Mouse (Mus musculus) hindbrain, embryonic 13.5 days (tissue): ENCODE measurements around the gene Cfap70. TPM values are rescaled to one million over a fixed set of nuclear protein-coding genes. Genes with fewer than 3 reads are reported as not detected.

Source experiments
- ATAC-seq: fragments of 200-750 bp; cut with Nextera tagmentation; 2 replicates; pipeline ENCODE4 v1.8.0; 2017; ENCODE audit warnings: moderate TSS enrichment; ENCODE audit not compliant: low FRiP score
- H3K27ac ChIP-seq: fragments of 300-500 bp; sonication (generic); 2 replicates; pipeline ENCODE4 v1.5.1; 2015; ENCODE audit warnings: inconsistent platforms, mild to moderate bottlenecking, moderate library complexity
- H3K27me3 ChIP-seq: fragments of 300-500 bp; sonication (generic); 2 replicates; pipeline ENCODE4 v1.6.1; 2015; ENCODE audit warnings: mild to moderate bottlenecking, inconsistent platforms
- H3K36me3 ChIP-seq: fragments of 300-500 bp; sonication (generic); 2 replicates; pipeline ENCODE4 v1.6.1; 2015; ENCODE audit warnings: mild to moderate bottlenecking, inconsistent platforms
- H3K4me1 ChIP-seq: fragments of 300-500 bp; sonication (generic); replicated peaks from 2 replicates; pipeline ENCODE4 v1.6.1; 2015; ENCODE audit warnings: inconsistent platforms
- H3K4me2 ChIP-seq: fragments of 300-500 bp; sonication (generic); 2 replicates; pipeline ENCODE4 v1.6.1; 2015; ENCODE audit warnings: inconsistent platforms, mild to moderate bottlenecking, moderate library complexity
- H3K4me3 ChIP-seq: fragments of 300-500 bp; sonication (generic); 2 replicates; pipeline ENCODE4 v1.5.1; 2015; ENCODE audit warnings: mild to moderate bottlenecking, inconsistent platforms
- H3K9ac ChIP-seq: fragments of 300-500 bp; sonication (generic); 2 replicates; pipeline ENCODE4 v1.6.1; 2015; ENCODE audit warnings: mild to moderate bottlenecking, inconsistent platforms
- H3K9me3 ChIP-seq: fragments of 300-500 bp; sonication (generic); 2 replicates; pipeline ENCODE4 v1.6.1; 2016; ENCODE audit warnings: inconsistent platforms
- WGBS: fragments of 180-500 bp; shearing (Covaris S2); methylation state at CpG from one replicate; pipeline ENCODE4 v1.1.7; 2015; 5-methylcytosine and 5-hydroxymethylcytosine counted together
- polyA plus RNA-seq: library from polyadenylated mRNA; unstranded; fragments of >200 nt; fragmentation: Nextera tagmentation; extraction: Ambion mirVana; gene quantifications from 2 replicates; pipeline ENCODE4 v1.2.1, GENCODE M21; 2015

Gene Cfap70
- polyA plus RNA-seq, 1 experiment from 2014 or later: 2.2 TPM

DNA sequence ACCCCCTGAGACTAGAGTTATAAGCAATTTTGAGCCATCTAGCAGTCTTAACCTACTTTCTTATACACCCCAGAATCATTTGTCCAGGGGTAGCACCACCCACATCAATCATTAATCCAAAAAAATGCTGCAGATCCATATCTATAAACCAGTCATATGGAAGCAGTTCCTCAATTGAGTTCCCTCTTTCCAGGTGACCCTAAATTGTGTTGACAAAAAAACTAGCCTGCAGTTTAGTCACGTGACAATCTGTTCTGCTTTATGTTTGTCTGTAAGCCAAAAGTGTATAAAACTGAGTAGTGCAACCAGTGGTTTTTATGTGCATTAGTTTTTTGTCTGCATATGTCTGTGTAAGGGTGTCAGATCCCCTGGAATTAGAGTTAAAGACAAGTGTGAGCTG is 80.2 kb downstream of the Cfap70 start:
- Histone ChIP-seq H3K9ac (no peak overlapping the region), H3K4me1 (no peaks in the 10 kb centered on the region), H3K36me3 (peaks cover 81% of the 10 kb centered on the region), H3K27me3 (no peaks in the 10 kb centered on the region), H3K4me3 (no peak overlapping the region), H3K27ac (no peak overlapping the region), H3K4me2 (no peak overlapping the region), H3K9me3 (no peaks in the 10 kb centered on the region)
- WGBS: 90% methylated on average over 1 of the region's 1 CpGs
- ATAC-seq: no peak

GRCm38 (mm10) chr14:20370798-20371197 is 81.2 kb downstream of the Cfap70 start:
- Histone ChIP-seq H3K27me3 (no peaks in the 10 kb centered on the region), H3K4me2 (no peak overlapping the region), H3K9ac (no peak overlapping the region), H3K27ac (no peak overlapping the region), H3K9me3 (no peaks in the 10 kb centered on the region), H3K4me3 (no peak overlapping the region), H3K4me1 (no peaks in the 10 kb centered on the region), H3K36me3 (peaks cover 80% of the 10 kb centered on the region)
- 89% methylated on average over 7 of the region's 7 CpGs for WGBS
- no peak for ATAC-seq

GRCm38 (mm10) chr14:20368271-20368670 is 83.8 kb downstream of the Cfap70 start:
- H3K27ac ChIP-seq: no peak overlapping the region
- no peak overlapping the region for H3K9ac ChIP-seq
- peaks cover 84% of the 10 kb centered on the region for H3K36me3 ChIP-seq
- H3K4me1 ChIP-seq: no peaks in the 10 kb centered on the region
- no peak overlapping the region for H3K4me3 ChIP-seq
- 97% methylated on average over 3 of the region's 3 CpGs for WGBS
- H3K4me2 ChIP-seq: no peak overlapping the region
- H3K9me3 ChIP-seq: no peaks in the 10 kb centered on the region
- no peaks in the 10 kb centered on the region for H3K27me3 ChIP-seq
- ATAC-seq: no peak

- Histone ChIP-seq H3K27ac (no peak overlapping the region), H3K36me3 (peaks cover 85% of the 10 kb centered on the region), H3K27me3 (no peaks in the 10 kb centered on the region), H3K9me3 (no peaks in the 10 kb centered on the region), H3K4me1 (no peaks in the 10 kb centered on the region), H3K9ac (no peak overlapping the region), H3K4me3 (no peak overlapping the region), H3K4me2 (no peak overlapping the region)
- ATAC-seq: no peak
- WGBS: 95% methylated on average over 4 of the region's 4 CpGs
Measured at GRCm38 (mm10) chr14:20363230-20363629, 88.8 kb downstream of the Cfap70 start.

- 1% methylated on average over 41 of the region's 42 CpGs for WGBS
- Histone ChIP-seq H3K9ac (peak within 1 kb of the TSS; percentile 95), H3K4me3 (peak within 1 kb of the TSS; percentile 85), H3K27ac (peak within 1 kb of the TSS; percentile 96), H3K36me3 (peaks cover 39% of the 10 kb centered on the region), H3K9me3 (no peaks in the 10 kb centered on the region), H3K4me2 (peak within 1 kb of the TSS; percentile 78), H3K4me1 (peaks cover 34% of the 10 kb centered on the region), H3K27me3 (no peaks in the 10 kb centered on the region)
- peak; percentile 98 for ATAC-seq
Measured at GRCm38 (mm10) chr14:20347991-20348541, 104.0 kb downstream of the Cfap70 start, which contains the start of the genes Ecd and Fam149b. TSS of gene Ecd (minus strand) at chr14:20348121. TSS of gene Fam149b (plus strand) at chr14:20348162.

DNA sequence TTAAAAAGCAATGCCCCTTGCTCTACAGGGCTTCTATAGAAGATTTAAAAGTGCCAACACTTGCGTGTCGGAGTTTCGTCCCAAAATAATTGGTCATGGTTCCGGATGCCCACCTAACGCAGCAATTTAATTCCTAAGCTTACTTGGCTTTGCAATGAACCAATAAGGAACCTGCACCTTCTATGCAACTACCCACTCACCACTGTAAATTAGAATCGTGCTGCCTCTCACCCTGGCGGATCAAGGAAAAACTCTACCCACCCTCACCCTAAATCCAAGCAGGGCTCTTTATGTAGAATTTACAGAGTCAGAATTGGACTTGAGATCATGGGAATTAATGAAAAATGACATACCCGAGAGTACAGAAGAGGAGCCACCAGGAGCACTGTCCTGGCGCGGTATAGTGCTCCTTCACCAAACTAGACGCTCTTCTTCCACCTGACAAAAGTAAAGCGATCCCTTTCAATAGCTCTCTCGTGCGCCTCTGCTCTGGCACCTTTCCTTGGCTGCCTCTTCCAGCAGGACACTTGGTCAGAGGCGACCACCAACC is 104.5 kb downstream of the Cfap70 start:
- peaks cover 34% of the 10 kb centered on the region for H3K4me1 ChIP-seq
- WGBS: 7% methylated on average over 15 of the region's 15 CpGs
- no peaks in the 10 kb centered on the region for H3K27me3 ChIP-seq
- ATAC-seq: peak; percentile 53
- peak overlapping the region; percentile 96 for H3K27ac ChIP-seq
- peak overlapping the region; percentile 95 for H3K9ac ChIP-seq
- H3K36me3 ChIP-seq: peaks cover 38% of the 10 kb centered on the region
- no peaks in the 10 kb centered on the region for H3K9me3 ChIP-seq
- H3K4me3 ChIP-seq: peak overlapping the region; percentile 85
- H3K4me2 ChIP-seq: peak overlapping the region; percentile 78

GRCm38 (mm10) chr14:20345885-20346284 is 106.1 kb downstream of the Cfap70 start:
- H3K9me3 ChIP-seq: no peaks in the 10 kb centered on the region
- no peak overlapping the region for H3K4me2 ChIP-seq
- H3K36me3 ChIP-seq: peaks cover 39% of the 10 kb centered on the region
- no peaks in the 10 kb centered on the region for H3K27me3 ChIP-seq
- WGBS: 89% methylated on average over 9 of the region's 9 CpGs
- no peak for ATAC-seq
- H3K9ac ChIP-seq: no peak overlapping the region; the same call in 1 of the 2 replicates
- peaks cover 34% of the 10 kb centered on the region for H3K4me1 ChIP-seq
- H3K27ac ChIP-seq: no peak overlapping the region
- H3K4me3 ChIP-seq: no peak overlapping the region

Other genes starting within 250 kb of the Cfap70 start
- gene Kcnk16, start 183.0 kb downstream of the Cfap70 start, polyA plus RNA-seq: not detected in 2 replicates
- 11.3 and 17.1 TPM in 2 replicates for gene Nudt13, start 157.5 kb downstream of the Cfap70 start, polyA plus RNA-seq
- 51.6 and 53.2 TPM in 2 replicates for gene Ecd, start 104.1 kb downstream of the Cfap70 start, polyA plus RNA-seq
- gene Fam149b, start 104.1 kb downstream of the Cfap70 start, polyA plus RNA-seq: 43.3 and 44.2 TPM in 2 replicates
- 125 and 126 TPM in 2 replicates for gene Dnajc9, start 63.3 kb downstream of the Cfap70 start, polyA plus RNA-seq
- gene Mrps16, start 58.6 kb downstream of the Cfap70 start, polyA plus RNA-seq: 61.0 and 64.9 TPM in 2 replicates
- 11.7 and 13.2 TPM in 2 replicates for gene Anxa7, start 27.9 kb upstream of the Cfap70 start, polyA plus RNA-seq
- gene Mss51, start 44.7 kb upstream of the Cfap70 start, polyA plus RNA-seq: 0.41 and 0.82 TPM in 2 replicates
- gene Ppp3cb, start 94.3 kb upstream of the Cfap70 start, polyA plus RNA-seq: 81.1 and 86.1 TPM in 2 replicates
- 9.3 and 12.1 TPM in 2 replicates for gene Usp54, start 188.8 kb upstream of the Cfap70 start, polyA plus RNA-seq
- 0.30 TPM in 1 of 2 replicates, not detected in the other for gene Myoz1, start 204.3 kb upstream of the Cfap70 start, polyA plus RNA-seq
- 0.23 and 0.30 TPM in 2 replicates for gene Synpo2l, start 216.1 kb upstream of the Cfap70 start, polyA plus RNA-seq
- gene Sec24c, start 222.1 kb upstream of the Cfap70 start, polyA plus RNA-seq: 89.8 and 90.0 TPM in 2 replicates
- gene Fut11, start 242.7 kb upstream of the Cfap70 start, polyA plus RNA-seq: 27.2 and 29.3 TPM in 2 replicates